Mouse (Mus musculus) kidney, adult 2 months (tissue): ENCODE results near the gene Scn4a. TPM values are rescaled to one million over a fixed set of nuclear protein-coding genes. Genes with fewer than 3 reads are reported as not detected.

Experiments
- DNase-seq: peaks from one replicate; pipeline ENCODE4 v3.0.0; 2021
- H3K27ac ChIP-seq: fragments of 200-500 bp; 2 replicates; pipeline ENCODE4 v1.5.1; 2012; ENCODE audit warnings: low read depth, low read length, control low read depth, inconsistent platforms; ENCODE audit not compliant: insufficient read depth
- H3K27me3 ChIP-seq: fragments of 200-500 bp; replicated peaks from 2 replicates; pipeline ENCODE4 v1.6.1; 2012; ENCODE audit warnings: mild to moderate bottlenecking, moderate library complexity, low read length, inconsistent platforms; ENCODE audit not compliant: control insufficient read depth, insufficient read depth
- H3K36me3 ChIP-seq: fragments of 200-500 bp; 2 replicates; pipeline ENCODE4 v1.6.1; 2012; ENCODE audit warnings: mild to moderate bottlenecking, moderate library complexity, low read length, inconsistent platforms; ENCODE audit not compliant: control insufficient read depth, insufficient read depth
- H3K4me1 ChIP-seq: fragments of 200-500 bp; 2 replicates; pipeline ENCODE4 v1.6.1; 2011; ENCODE audit warnings: low read length; ENCODE audit not compliant: control insufficient read depth, insufficient read depth
- H3K4me3 ChIP-seq: fragments of 200-500 bp; 2 replicates; pipeline ENCODE4 v1.5.1; 2011; ENCODE audit warnings: mild to moderate bottlenecking, low read depth, low read length, control low read depth; ENCODE audit not compliant: insufficient read depth
- CTCF ChIP-seq: fragments of 200-500 bp; conservative IDR thresholded peaks from 2 replicates; pipeline ENCODE4 v1.5.1; 2011; ENCODE audit warnings: low read depth, mild to moderate bottlenecking, control low read depth, low read length, moderate library complexity, mixed read lengths; ENCODE audit not compliant: insufficient read depth, insufficient read length
- POLR2A ChIP-seq: fragments of 200-500 bp; IDR thresholded peaks from one replicate; pipeline ENCODE4 v1.6.1; 2011; ENCODE audit warnings: low read depth, low read length, control low read depth
- WGBS: fragments of 180-500 bp; shearing (Covaris S2); methylation state at CpG from one replicate; pipeline ENCODE4 v1.1.7; 2018; 5-methylcytosine and 5-hydroxymethylcytosine counted together
- polyA plus RNA-seq: library from polyadenylated mRNA; depleted of rRNA; stranded (reverse); fragments of >200 nt; gene quantifications from 2 replicates; pipeline ENCODE4 v1.2.3, GENCODE M21; 2012

Scn4a gene
- polyA plus RNA-seq, 1 experiment, result 1.9 TPM

- H3K4me3 ChIP-seq, result no peak overlapping the region
- H3K27me3 ChIP-seq, result no peaks in the 10 kb centered on the region
- H3K36me3 ChIP-seq, result no peaks in the 10 kb centered on the region
- H3K27ac ChIP-seq, result peak overlapping the region; percentile 44
- no peaks in the 10 kb centered on the region for H3K4me1 ChIP-seq
- no peak for TF ChIP-seq CTCF
- WGBS, result 41% methylated on average over 3 of the region's 3 CpGs
- peak; percentile 47 for DNase-seq
Observed at GRCm38 (mm10) chr11:106390757-106391156, 37.7 kb upstream of the Scn4a start.

- Histone ChIP-seq H3K4me1 (no peaks in the 10 kb centered on the region), H3K4me3 (no peak overlapping the region), H3K27me3 (no peaks in the 10 kb centered on the region), H3K27ac (no peak overlapping the region), H3K36me3 (no peaks in the 10 kb centered on the region)
- TF ChIP-seq CTCF, result no peak
- TF ChIP-seq POLR2A, result no peak
- WGBS, result 12% methylated on average over 3 of the region's 3 CpGs
- peak; percentile 44 for DNase-seq
Observed at GRCm38 (mm10) chr11:106389611-106390010, 36.5 kb upstream of the Scn4a start.

- TF ChIP-seq CTCF (no peak), POLR2A (no peak)
- WGBS, result 64% methylated on average over 6 of the region's 6 CpGs
- Histone ChIP-seq H3K36me3 (no peaks in the 10 kb centered on the region), H3K27ac (peak within 1 kb of the TSS; percentile 59; the same call in 1 of the 2 replicates), H3K4me3 (no peak within 1 kb of the TSS), H3K27me3 (no peaks in the 10 kb centered on the region), H3K4me1 (no peaks in the 10 kb centered on the region)
- DNase-seq, result peak; percentile 19
Observed at GRCm38 (mm10) chr11:106387791-106388216, 34.7 kb upstream of the Scn4a start, which contains the start of gene Icam2. Gene Icam2, minus strand, starts transcription at chr11:106388075.

GRCm38 (mm10) chr11:106387020-106387419 is 33.9 kb upstream of the Scn4a start:
- H3K27me3 ChIP-seq, result no peaks in the 10 kb centered on the region
- no peak overlapping the region for H3K4me3 ChIP-seq
- no peaks in the 10 kb centered on the region for H3K4me1 ChIP-seq
- no peaks in the 10 kb centered on the region for H3K36me3 ChIP-seq
- WGBS, result 64% methylated on average over 6 of the region's 6 CpGs
- DNase-seq, result no peak
- TF ChIP-seq CTCF, result no peak
- no peak for TF ChIP-seq POLR2A
- no peak overlapping the region for H3K27ac ChIP-seq

- H3K27ac ChIP-seq, result no peak overlapping the region
- H3K27me3 ChIP-seq, result no peaks in the 10 kb centered on the region
- TF ChIP-seq CTCF (no peak), POLR2A (no peak)
- WGBS, result 86% methylated on average over 3 of the region's 3 CpGs
- no peaks in the 10 kb centered on the region for H3K4me1 ChIP-seq
- no peak overlapping the region for H3K4me3 ChIP-seq
- no peak for DNase-seq
- no peaks in the 10 kb centered on the region for H3K36me3 ChIP-seq
Observed at GRCm38 (mm10) chr11:106386409-106386808, 33.3 kb upstream of the Scn4a start.

- H3K27me3 ChIP-seq, result no peaks in the 10 kb centered on the region
- H3K27ac ChIP-seq, result peak overlapping the region; percentile 66
- TF ChIP-seq POLR2A, result no peak
- TF ChIP-seq CTCF, result no peak
- 72% methylated on average over 6 of the region's 6 CpGs for WGBS
- no peak overlapping the region for H3K4me3 ChIP-seq
- H3K4me1 ChIP-seq, result no peaks in the 10 kb centered on the region
- H3K36me3 ChIP-seq, result no peaks in the 10 kb centered on the region
- DNase-seq, result peak; percentile 27
Observed at GRCm38 (mm10) chr11:106383051-106383790, 30.1 kb upstream of the Scn4a start.

- peak overlapping the region; percentile 54 for H3K27ac ChIP-seq
- H3K4me3 ChIP-seq, result peak overlapping the region; percentile 46
- 74% methylated on average over 5 of the region's 5 CpGs for WGBS
- H3K4me1 ChIP-seq, result no peaks in the 10 kb centered on the region
- H3K27me3 ChIP-seq, result no peaks in the 10 kb centered on the region
- TF ChIP-seq CTCF (no peak), POLR2A (no peak)
- DNase-seq, result peak; percentile 71
- no peaks in the 10 kb centered on the region for H3K36me3 ChIP-seq
Observed at GRCm38 (mm10) chr11:106382424-106382823, 29.3 kb upstream of the Scn4a start.
